Mouse (Mus musculus): Measurements from ENCODE around the gene Sbno2.

The Sbno2 gene

GRCm38 (mm10) chr10:80094085-80094484, 11.3 kb downstream of the Sbno2 start:
- peak; percentile 71 to 87 for DNase-seq (ENCODE audit: inconsistent age in 2 of 2, low spot score in 1 of 2)

GRCm38 (mm10) chr10:80092690-80093089, 12.7 kb downstream of the Sbno2 start:
- peak in 1 of 2 experiments; percentile 52 for DNase-seq (ENCODE audit: inconsistent age in 2 of 2, low spot score in 1 of 2)

GRCm38 (mm10) chr10:80091527-80091926, 13.8 kb downstream of the Sbno2 start:
- no peak for DNase-seq (ENCODE audit: inconsistent age in 2 of 2, low spot score in 1 of 2)

GRCm38 (mm10) chr10:80089146-80089545, 16.2 kb downstream of the Sbno2 start:
- DNase-seq (ENCODE audit: inconsistent age in 2 of 2, low spot score in 1 of 2) = no peak

- DNase-seq (ENCODE audit: inconsistent age in 2 of 2, low spot score in 1 of 2) = no peak
Measured at GRCm38 (mm10) chr10:80087483-80087882, 17.9 kb downstream of the Sbno2 start.

GRCm38 (mm10) chr10:80086847-80087246, 18.5 kb downstream of the Sbno2 start:
- peak in 1 of 2 experiments; percentile 81 for DNase-seq (ENCODE audit: inconsistent age in 2 of 2, low spot score in 1 of 2)

GRCm38 (mm10) chr10:80084817-80085487, 20.4 kb downstream of the Sbno2 start:
- peak; percentile 54 to 72 for DNase-seq (ENCODE audit: inconsistent age in 2 of 2, low spot score in 1 of 2)

- DNase-seq (ENCODE audit: inconsistent age in 2 of 2, low spot score in 1 of 2) = no peak
Measured at GRCm38 (mm10) chr10:80081075-80081474, 24.3 kb downstream of the Sbno2 start.

GRCm38 (mm10) chr10:80080396-80081070, 24.8 kb downstream of the Sbno2 start:
- no peak for DNase-seq (ENCODE audit: inconsistent age in 2 of 2, low spot score in 1 of 2)

GRCm38 (mm10) chr10:80078366-80078765, 27.0 kb downstream of the Sbno2 start:
- peak in 1 of 2 experiments; percentile 85 for DNase-seq (ENCODE audit: inconsistent age in 2 of 2, low spot score in 1 of 2)

GRCm38 (mm10) chr10:80077312-80077711, 28.1 kb downstream of the Sbno2 start:
- peak in 1 of 2 experiments; percentile 61 for DNase-seq (ENCODE audit: inconsistent age in 2 of 2, low spot score in 1 of 2)

- DNase-seq (ENCODE audit: inconsistent age in 2 of 2, low spot score in 1 of 2) = no peak
Measured at GRCm38 (mm10) chr10:80076386-80076785, 29.0 kb downstream of the Sbno2 start.

- DNase-seq (ENCODE audit: inconsistent age in 2 of 2, low spot score in 1 of 2) = peak in 1 of 2 experiments; percentile 54
Measured at GRCm38 (mm10) chr10:80075924-80076323, 29.4 kb downstream of the Sbno2 start.

- peak; percentile 89 to 94 for DNase-seq (ENCODE audit: inconsistent age in 2 of 2, low spot score in 1 of 2)
Measured at GRCm38 (mm10) chr10:80074813-80075601, 30.4 kb downstream of the Sbno2 start.

- peak; percentile 30 to 84 for DNase-seq (ENCODE audit: inconsistent age in 2 of 2, low spot score in 1 of 2)
Measured at GRCm38 (mm10) chr10:80072623-80073489, 32.5 kb downstream of the Sbno2 start.

GRCm38 (mm10) chr10:80071516-80071900, 33.9 kb downstream of the Sbno2 start:
- no peak for DNase-seq (ENCODE audit: inconsistent age in 2 of 2, low spot score in 1 of 2)

- DNase-seq (ENCODE audit: inconsistent age in 2 of 2, low spot score in 1 of 2) = peak; percentile 94 to 98
Measured at GRCm38 (mm10) chr10:80070837-80071515, 34.4 kb downstream of the Sbno2 start.

- DNase-seq (ENCODE audit: inconsistent age in 2 of 2, low spot score in 1 of 2) = peak in 1 of 2 experiments; percentile 85
Measured at GRCm38 (mm10) chr10:80069948-80070450, 35.4 kb downstream of the Sbno2 start.

- DNase-seq (ENCODE audit: inconsistent age in 2 of 2, low spot score in 1 of 2) = no peak
Measured at GRCm38 (mm10) chr10:80069251-80069650, 36.1 kb downstream of the Sbno2 start.
